Mouse (Mus musculus): ENCODE measurements around the gene Akirin1.

DNA sequence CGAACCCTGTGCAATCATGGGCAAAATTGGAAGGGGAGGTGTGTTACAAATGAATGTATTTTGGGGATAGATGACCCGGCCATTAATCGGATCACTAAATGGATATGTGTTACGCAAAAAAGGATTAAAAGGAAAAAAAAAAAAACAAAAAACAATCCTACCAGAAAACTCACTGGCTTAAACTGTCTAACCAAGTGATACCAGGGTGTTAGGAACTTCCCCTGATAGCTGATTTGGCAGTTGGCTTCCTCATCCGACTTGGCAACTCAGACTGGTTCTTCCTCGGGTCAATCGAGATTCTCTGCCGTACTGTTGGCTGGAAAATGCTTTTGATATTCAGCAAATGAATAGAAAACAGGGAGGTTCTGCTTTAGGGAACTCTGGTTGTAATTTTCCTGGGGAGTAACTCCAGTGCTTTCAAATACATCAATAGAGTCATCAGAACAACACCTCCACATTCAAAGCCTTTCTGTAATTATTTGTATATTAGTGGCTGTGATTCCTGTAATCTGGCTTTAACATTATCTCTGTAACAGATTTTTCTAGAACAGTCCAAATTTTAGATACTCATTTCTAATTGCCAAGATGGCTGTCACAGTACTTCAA is 665 bp upstream of the Akirin1 start:
- TF ChIP-seq CTCF (IDR thresholded peaks at IDR 0.05; ENCODE audit: borderline replicate concordance, control insufficient read depth, extremely low read depth, insufficient read depth, low read length, poor library complexity) (no peak), POLR2A (IDR thresholded peaks at IDR 0.05; ENCODE audit: control insufficient read depth, extremely low read depth, insufficient read depth, low read length, poor library complexity) (no peak)

Measured in thymus, adult 2 months (tissue).